Mouse (Mus musculus) 416B (cell line): Measurements from ENCODE around the gene Srek1ip1.

Source experiments
- DNase-seq: peaks from one replicate; pipeline ENCODE4 v3.0.0; 2011; ENCODE audit warnings: low read depth

The Srek1ip1 gene

DNA sequence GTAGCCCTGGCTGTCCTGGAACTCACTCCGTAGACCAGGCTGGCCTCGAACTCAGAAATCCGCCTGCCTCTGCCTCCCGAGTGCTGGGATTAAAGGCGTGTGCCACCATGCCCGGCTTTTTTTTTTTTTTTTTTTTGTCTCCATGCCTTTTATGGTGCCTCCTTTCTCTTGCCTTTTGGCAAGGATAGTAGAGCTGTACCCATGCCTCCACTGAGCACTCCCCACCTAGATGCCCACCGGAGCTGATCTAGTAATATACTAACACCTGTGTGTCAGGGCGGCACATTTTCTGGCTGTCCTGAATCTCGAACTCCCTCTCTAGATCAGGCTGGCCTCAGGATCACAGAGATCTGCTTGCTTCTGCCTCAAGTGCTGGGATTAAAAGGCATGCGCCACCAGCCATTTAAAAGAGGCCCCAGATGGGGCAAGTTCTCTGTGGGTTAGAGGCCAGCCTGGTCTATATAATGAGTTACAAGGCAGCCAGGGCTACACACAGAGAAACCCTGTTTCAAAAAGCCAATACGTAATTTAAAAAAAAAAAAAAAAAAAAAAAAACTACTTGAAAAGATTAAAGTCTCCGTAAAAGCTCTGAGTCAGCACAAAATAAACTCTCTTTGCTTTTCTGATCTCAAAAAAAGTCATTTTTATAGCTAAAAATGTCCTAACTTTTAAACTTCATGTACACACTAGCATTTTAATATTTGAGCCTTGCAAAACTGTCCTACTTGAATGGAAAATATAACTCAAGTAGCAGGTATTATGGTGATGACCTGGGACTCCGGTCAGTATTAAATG lies 51.2 kb downstream of the Srek1ip1 start:
- DNase-seq, result no peak

DNA sequence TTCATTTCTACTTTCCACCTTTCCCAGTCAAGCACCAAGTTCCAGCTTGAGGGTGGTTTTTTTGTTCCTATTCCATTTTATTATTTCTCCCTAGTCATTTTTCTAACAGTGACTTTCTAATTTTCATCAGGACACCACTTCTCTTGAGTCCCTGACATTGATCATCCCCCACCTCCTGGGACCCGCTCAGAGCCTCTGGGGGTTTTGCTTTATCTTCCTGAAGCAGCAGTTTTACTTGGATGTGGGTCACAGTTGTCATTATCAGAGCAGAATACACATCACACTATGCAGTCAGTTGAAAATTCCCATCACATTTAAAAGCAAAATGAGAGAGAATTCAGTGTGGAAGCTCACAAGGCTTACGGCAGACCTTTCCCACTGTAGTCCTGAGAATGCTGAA lies 61.4 kb downstream of the Srek1ip1 start:
- DNase-seq, result no peak

DNA sequence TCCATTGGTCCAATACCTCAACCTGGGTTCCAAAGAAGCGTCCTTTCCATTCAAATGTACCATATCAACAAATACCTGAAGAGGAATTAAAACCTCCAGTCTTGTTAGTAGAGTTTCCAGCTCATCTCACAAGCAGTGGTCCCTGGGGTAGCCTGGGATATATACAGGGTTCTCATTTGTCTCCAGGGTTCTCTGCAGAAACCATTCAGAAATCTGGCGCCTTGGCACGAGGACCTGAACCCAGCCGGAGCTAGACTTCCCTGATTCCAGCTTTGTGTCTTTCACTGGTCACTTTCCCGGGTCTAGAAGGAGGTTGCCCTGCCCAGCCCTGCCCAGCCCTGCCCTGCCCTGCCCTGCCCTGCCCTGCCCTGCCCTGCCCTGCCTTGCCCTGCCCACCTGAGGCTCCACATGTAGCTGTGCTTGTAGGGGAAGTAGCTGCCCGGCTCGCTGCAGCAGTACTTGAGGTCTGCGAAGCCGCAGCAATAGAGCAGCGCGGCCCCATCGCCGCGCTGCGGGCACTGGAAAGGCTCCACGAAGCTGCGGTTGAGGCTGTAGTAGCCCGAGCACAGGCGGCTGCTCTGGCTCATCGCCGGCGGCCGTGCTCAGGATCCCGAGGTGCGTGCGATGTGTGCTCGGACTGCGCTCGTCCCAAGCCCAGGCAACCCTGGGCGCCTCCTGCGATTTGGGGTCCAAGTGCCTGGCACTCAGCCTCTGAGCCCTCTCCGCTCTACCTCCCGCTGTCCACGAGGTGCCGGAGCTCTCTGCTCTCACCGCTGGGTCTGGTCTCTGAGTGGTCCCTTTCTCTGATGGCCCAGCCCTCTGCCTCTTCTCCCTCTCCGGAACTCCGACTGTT lies 71.1 kb downstream of the Srek1ip1 start, which contains the start of gene Shisal2b:
TSS of gene Shisal2b (minus strand) at position 767 of the 853 bp plus-strand sequence.
- peak; percentile 81 for DNase-seq

- no peak for DNase-seq
Measured at GRCm38 (mm10) chr13:104866726-104867125, 74.4 kb downstream of the Srek1ip1 start.

DNA sequence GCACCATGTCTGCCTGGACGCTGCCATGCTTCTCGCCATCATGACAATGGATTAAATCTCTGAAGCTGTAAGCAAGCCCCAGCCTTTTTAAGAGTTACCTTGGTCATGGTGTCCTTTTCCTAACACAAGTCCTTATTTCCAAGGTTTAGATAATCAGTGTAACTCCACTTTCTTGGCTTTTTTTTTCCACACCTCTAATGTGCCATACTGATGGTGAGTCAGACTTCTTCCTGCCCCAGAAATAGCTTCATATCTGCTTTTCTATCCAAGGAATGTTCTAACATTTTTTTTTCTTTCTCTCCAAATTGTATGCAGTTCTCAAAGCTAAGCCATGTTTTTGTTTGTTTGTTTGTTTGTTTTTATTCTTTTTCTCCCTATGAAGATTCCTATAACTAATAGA lies 77.6 kb downstream of the Srek1ip1 start:
- DNase-seq, result no peak

DNA sequence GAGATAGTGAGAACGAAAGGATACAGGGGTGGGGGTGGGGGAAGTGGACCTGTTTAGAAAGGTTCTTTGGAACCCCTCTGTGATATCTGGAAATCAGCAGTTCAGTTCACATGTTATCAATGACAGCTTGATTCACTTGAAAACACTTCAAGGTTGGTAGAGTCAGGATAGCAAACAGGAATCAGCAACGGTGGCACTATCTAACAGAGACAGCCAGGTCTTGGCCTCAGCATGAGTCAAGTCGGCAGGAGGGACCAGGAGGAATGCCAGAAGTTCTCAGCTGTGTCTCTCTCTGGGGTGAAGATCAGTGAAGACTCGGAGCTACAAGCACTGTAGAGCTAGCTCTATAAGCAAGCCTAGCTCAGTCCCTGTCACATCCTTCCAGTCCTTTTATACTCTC lies 86.2 kb downstream of the Srek1ip1 start:
- DNase-seq, result no peak

DNA sequence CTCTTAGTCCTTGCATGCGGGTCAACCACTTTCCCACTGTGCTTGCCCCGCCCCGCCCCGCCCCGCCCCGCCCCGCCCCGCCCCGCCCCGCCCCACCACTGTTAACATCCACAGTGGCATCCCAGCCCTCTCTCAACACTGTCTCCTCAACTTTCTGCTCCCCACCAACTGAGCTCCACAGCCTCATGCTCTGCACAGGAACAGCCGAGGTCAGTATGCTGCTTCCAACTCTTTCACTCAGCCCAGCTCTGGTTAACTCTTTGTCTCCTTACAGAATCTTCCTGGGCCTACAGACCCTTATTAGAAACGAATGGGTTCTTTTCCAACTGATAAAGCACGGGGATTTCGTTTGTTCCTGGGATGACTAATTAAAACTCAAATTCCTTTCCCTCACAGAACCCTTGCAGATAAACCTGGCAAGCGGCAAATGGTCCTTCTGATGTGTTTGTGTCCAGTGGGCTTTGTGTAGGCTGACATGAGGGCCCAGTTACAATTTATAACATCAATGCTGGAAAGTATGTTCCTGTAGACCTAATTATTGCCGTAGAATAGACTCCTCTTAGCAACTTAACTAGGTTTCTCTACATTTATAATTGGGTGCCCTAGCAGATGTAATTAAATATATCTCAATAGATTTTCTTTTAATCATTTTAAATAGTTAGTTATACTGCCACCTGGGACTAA lies 91.4 kb downstream of the Srek1ip1 start:
- DNase-seq, result no peak

GRCm38 (mm10) chr13:104886308-104887032 lies 94.2 kb downstream of the Srek1ip1 start:
- DNase-seq, result no peak
